Mouse (Mus musculus) naive thymus-derived CD4-positive, alpha-beta T cell, adult 5 months (primary cell): Measurements from ENCODE around the gene Slc25a1. TPM values are rescaled to one million over a fixed set of nuclear protein-coding genes. Genes with fewer than 3 reads are reported as not detected.

Source experiments
- polyA plus RNA-seq: library from polyadenylated mRNA; unstranded; fragments of 100-300 nt; shearing (Covaris generic); gene quantifications from one replicate; pipeline ENCODE4 v1.2.1, GENCODE M21; 2017

Gene Slc25a1
- 25.6 TPM for polyA plus RNA-seq

GRCm38 (mm10) chr16:17928087-17928580 lies at the start of gene Slc25a1:
Gene Slc25a1, minus strand, starts transcription at chr16:17928219.

GRCm38 (mm10) chr16:17914307-17915249 lies 13.4 kb downstream of the Slc25a1 start, which contains the start of gene Gsc2:
Gene Gsc2, minus strand, starts transcription at chr16:17915059.

GRCm38 (mm10) chr16:17911052-17911595 lies 16.9 kb downstream of the Slc25a1 start, which contains the start of gene Ess2:
Gene Ess2, minus strand, starts transcription at chr16:17911348.

DNA sequence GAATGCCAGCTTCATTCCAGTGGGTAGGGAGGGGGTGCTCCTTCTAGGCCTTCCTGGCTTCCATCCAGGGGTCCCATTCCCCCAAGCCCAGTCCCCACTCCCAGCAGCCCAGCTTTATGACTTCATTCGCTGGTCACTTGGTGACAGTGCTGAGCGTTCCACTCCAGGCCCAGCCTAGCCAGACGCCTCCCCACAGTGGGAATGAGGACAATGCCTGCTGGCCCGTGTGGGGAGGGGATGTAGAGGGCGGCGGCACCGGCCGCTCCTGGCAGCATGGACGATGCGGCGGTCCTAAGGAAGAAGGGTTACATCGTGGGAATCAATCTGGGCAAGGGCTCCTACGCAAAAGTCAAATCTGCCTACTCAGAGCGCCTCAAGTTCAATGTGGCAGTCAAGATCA lies 29.6 kb downstream of the Slc25a1 start, which contains the start of the genes Dgcr2 and Tssk2:
Dgcr2 (minus strand) TSS at position 101 of the 400 bp plus-strand sequence.
Tssk2 (plus strand) TSS at position 176 of the 400 bp plus-strand sequence.

GRCm38 (mm10) chr16:17893923-17894322 lies 34.1 kb downstream of the Slc25a1 start, which contains the start of gene Tssk1:
Gene Tssk1, plus strand, starts transcription at chr16:17894223.

DNA sequence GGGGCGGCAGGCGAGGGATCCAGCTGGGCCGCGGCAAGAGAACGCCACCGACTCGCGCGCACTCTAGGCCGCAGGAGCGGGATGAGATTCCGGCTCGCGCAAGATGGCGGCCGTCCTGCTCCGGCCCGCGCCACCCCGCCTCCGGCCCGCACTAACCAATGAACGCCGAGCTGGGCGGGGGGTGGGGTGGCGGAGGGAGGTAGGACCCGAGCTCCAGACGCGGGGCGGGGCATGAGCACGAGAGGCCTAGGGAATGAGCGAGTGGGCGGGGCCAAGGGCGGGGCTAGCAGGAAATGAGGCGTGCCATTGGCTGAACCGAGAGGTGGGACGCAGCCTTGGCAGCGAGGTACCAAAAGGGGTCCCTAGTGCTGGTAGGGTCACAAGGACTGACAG lies 36.5 kb downstream of the Slc25a1 start, which contains the start of gene Gm20518:
Gm20518 (minus strand) TSS at position 105 of the 393 bp plus-strand sequence.

Other genes with a start within 250 kb of the Slc25a1 start
- gene Med15, start 195.3 kb downstream of the Slc25a1 start, polyA plus RNA-seq, result 129 TPM
- 18.9 TPM for gene Klhl22, start 168.6 kb downstream of the Slc25a1 start, polyA plus RNA-seq
- not detected for gene Scarf2, start 130.9 kb downstream of the Slc25a1 start, polyA plus RNA-seq
- not detected for gene B830017H08Rik, start 95.1 kb downstream of the Slc25a1 start, polyA plus RNA-seq
- gene Car15, start 89.9 kb downstream of the Slc25a1 start, polyA plus RNA-seq, result 3.7 TPM
- gene Gm20518, start 36.5 kb downstream of the Slc25a1 start, polyA plus RNA-seq, result 0.98 TPM
- not detected for gene Tssk1, start 34.0 kb downstream of the Slc25a1 start, polyA plus RNA-seq
- 59.7 TPM for gene Dgcr2, start 29.7 kb downstream of the Slc25a1 start, polyA plus RNA-seq
- 0.25 TPM for gene Tssk2, start 29.6 kb downstream of the Slc25a1 start, polyA plus RNA-seq
- gene Ess2, start 16.9 kb downstream of the Slc25a1 start, polyA plus RNA-seq, result 82.3 TPM
- gene Gsc2, start 13.2 kb downstream of the Slc25a1 start, polyA plus RNA-seq, result not detected
- gene Vpreb2, start 52.2 kb upstream of the Slc25a1 start, polyA plus RNA-seq, result not detected
- gene Dgcr6, start 124.6 kb upstream of the Slc25a1 start, polyA plus RNA-seq, result 7.5 TPM
- gene Prodh, start 162.0 kb upstream of the Slc25a1 start, polyA plus RNA-seq, result 2.2 TPM
- 0.17 TPM for gene Rtn4r, start 199.4 kb upstream of the Slc25a1 start, polyA plus RNA-seq